Mouse (Mus musculus) ovary, postnatal 36 days (tissue): ENCODE measurements around the gene Slc5a4a.

Experiments
- DNase-seq: peaks from one replicate; pipeline ENCODE4 v3.0.0; 2022; ENCODE audit warnings: low spot score, mixed read lengths

Gene Slc5a4a

GRCm38 (mm10) chr10:76147278-76147677 lies at the start of gene Slc5a4a:
Gene Slc5a4a (plus strand): TSS chr10:76147451.
- DNase-seq: no peak

DNA sequence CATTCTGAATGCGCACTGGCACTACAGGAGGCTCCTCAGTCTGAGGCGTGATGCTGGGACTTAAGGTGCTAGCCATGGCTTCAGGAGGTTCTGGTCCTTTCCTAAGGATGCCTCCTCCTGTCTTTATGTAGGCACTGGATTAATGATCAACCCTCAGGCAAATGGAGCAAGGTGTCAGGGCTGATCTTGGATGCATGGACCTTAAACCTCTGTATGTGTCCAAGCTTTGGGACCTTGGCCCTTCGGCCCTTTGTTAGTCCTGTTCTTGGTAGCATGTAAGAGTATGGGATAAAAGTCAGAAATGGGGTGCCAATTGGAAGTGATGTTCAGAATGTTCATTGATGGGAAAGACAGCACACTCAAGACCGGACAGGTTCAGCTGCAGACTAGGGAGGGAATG lies 36.4 kb upstream of the Slc5a4a start, which contains the start of gene Slc5a4b:
Slc5a4b (minus strand) TSS at position 101 of the 400 bp plus-strand sequence.
- DNase-seq: no peak

- peak; percentile 75 for DNase-seq
These were observed 29.3 kb upstream of the Slc5a4a start for GRCm38 (mm10) chr10:76117966-76118365.

DNA sequence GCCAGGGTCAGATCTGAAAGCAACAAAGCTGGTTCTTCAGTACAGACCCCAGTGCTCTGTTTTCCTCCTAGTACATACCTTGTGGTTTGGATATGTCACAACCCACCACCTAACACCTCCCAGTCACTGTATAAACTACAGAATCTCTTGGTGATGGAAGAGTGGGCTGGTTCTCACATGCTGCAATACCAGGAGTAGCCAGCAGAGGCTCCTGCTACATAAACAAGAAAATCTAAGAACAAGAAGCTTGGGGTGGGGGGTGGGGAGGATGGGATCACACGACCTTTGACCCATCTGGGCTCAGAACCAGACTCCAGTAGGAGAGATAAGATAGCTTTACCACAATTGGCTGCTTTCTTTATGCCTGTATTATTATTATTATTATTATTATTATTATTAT lies 28.5 kb upstream of the Slc5a4a start:
- DNase-seq: no peak

DNA sequence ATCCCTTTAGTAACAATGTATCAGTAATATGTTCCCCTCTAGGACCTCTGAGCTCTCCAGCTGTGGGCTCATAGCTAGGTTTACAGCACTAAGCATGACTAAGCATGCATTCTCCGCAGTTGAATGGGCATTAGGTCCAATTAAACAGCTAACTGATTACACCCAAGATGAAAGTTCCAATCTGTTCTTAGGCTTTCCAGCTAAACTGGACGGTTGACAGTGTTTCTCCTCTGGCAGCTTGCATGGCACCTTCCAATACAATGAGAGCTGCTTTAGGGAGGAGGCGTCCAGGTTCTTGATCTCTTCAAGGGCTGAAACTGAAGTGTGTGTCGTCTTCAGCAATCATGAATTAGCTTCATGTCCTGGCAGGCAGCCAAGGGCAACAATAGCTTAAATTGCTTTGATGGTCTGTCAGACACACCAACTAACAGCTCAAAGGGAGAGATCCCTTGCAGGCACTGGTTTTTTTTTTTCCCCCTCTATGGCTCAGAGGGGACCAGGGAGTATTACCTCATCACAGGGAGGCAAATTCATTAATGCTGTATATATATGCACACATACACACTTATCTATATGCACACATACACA lies 27.0 kb upstream of the Slc5a4a start:
- DNase-seq: no peak

GRCm38 (mm10) chr10:76121495-76121894 lies 25.8 kb upstream of the Slc5a4a start:
- no peak for DNase-seq

GRCm38 (mm10) chr10:76132506-76132905 lies 14.7 kb upstream of the Slc5a4a start:
- no peak for DNase-seq

GRCm38 (mm10) chr10:76136318-76136717 lies 10.9 kb upstream of the Slc5a4a start:
- DNase-seq: no peak

DNA sequence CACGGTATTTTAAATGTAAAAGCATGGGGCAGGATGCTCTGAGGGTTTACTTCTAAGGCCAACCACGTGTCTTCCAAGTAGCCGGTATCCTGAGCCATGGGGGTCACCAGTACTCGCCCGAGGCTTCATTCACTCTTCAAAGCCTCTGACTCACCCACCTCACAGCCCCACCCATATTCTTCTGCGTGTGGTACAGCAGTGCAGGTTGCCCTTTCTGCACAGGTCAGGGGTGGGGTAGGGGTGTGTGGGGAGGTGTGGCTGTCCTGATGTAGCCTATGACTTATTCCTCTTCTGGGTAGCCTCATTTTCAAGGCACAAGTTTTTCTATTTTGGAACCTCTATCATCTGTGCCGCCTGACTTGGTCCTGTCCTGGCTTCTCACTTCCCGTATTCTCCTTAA lies 405 bp upstream of the Slc5a4a start:
- no peak for DNase-seq

- no peak for DNase-seq
These were observed 8.7 kb downstream of the Slc5a4a start for GRCm38 (mm10) chr10:76155911-76156310.

DNA sequence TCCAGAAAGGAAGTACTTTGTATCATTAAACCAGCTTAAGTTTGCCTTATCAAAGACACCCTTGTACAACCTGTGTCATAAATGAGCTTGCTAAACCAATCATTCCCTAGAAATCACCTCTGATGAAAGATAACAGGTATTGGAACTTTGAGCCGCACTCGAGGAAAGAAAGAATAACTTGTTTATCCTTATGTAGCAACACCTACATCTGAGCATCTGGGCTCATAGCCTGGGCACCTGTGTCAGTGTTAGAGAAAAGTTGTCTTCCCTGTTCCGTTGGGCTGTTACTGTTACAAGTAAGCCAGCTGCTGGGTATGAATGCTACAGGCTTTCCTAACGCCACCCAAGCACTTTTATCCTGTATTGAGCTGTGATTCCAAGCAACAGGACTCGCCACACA lies 10.3 kb downstream of the Slc5a4a start:
- DNase-seq: no peak

DNA sequence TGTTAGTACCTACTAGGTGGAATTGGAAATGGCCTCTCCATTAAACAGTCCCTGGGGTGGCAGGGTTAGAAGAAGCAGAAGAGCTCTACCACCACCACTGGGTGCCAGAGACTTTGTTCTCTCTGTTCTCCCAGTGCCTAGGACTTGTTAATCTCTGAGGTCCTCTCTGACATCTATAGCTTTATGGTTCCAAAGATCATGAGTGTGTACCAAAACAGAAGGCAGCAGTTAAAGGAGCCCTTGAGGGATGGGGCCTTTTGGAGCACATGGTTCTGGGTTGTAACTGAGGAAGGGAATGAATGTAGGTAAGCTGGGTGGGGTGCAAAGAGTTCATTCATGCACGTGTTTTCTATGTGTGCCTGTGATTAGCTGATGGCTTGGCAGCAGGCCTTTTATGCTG lies 10.8 kb downstream of the Slc5a4a start:
- DNase-seq: no peak

GRCm38 (mm10) chr10:76174899-76175298 lies 27.6 kb downstream of the Slc5a4a start:
- DNase-seq: no peak

DNA sequence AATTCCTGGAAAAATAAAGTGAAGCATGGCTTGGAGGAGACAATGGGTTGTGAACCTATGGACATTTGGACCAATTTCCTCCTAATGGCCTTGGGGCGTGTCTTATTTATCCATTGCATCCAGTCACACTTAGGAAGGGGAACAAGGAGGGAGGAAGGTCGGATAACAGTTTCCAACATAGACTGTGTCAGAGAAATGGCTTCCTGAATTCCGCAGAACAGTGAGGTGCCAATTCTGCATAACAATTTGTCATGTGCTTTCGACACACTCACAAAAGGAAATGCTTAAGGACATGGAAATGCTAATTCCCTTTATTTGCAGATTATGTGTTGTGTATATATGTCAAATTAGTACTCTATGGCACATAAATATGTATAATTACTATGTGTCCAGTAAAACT lies 38.0 kb downstream of the Slc5a4a start:
- DNase-seq: no peak

DNA sequence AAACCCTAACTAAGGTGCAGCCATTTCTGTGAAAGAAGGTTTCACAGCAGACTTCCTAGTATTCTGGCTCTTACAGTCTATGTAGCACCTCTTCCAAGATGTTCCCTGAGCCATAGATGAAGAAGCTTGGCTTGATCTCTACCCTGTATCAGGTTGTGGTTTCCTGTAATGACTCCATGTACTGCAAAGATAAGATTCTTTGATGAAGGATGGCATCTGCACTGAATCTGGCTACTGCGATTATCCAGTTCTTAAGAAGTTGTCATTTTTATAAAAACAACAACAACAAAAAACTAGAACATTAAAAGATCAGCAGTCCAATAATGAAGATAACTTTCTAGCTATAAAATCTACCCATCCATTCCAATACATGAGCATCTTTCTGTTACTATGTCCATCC lies 40.8 kb downstream of the Slc5a4a start:
- DNase-seq: no peak

DNA sequence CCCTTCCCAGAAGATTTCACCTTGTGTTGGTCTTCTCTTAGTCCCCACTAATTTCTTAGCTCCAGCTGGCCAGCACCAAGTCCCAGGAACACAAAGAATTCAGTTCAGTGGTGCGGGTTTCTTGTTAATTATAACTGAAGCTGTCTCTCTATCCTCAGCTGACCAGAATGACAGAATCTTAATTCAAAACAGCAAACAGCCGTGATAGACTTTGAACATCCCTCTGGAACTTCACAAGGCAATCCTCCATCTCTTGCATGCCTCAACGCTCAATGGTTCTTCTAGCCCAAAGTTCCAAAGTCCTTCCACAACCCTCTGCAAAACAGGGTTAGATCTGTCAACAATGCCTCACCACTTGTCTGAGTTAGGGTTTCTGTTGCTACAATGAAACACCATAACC lies 54.2 kb downstream of the Slc5a4a start:
- no peak for DNase-seq

- DNase-seq: peak; percentile 68
These were observed 54.7 kb downstream of the Slc5a4a start for GRCm38 (mm10) chr10:76201978-76202377.

DNA sequence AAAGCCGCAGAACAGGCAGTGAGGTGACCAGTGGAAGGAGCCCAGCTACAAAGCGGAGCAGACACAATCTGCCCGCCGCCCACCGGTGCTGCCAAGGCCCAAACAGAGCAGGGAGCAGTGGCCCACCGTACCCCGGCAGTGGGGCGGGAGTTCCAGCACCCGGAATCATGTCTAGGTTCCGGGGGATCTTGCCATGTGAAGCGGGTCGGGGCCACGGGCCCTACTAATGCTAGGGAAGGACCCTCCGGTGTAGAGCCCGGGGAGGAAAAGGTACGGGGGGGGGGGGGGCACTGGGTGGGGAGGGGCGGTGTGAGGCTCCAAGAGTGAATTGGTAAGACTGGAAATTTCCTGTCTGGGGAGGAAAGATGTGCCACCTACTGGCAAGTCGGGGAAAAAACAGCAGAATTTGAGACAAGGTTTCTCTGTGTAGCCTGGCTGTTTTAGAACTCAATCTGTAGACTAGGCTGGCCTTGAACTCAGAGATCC lies 56.6 kb downstream of the Slc5a4a start:
- DNase-seq: peak; percentile 11

GRCm38 (mm10) chr10:76207262-76207796 lies 60.1 kb downstream of the Slc5a4a start:
- DNase-seq: peak; percentile 2

- DNase-seq: peak; percentile 1
These were observed 62.0 kb downstream of the Slc5a4a start for GRCm38 (mm10) chr10:76209241-76209640.

DNA sequence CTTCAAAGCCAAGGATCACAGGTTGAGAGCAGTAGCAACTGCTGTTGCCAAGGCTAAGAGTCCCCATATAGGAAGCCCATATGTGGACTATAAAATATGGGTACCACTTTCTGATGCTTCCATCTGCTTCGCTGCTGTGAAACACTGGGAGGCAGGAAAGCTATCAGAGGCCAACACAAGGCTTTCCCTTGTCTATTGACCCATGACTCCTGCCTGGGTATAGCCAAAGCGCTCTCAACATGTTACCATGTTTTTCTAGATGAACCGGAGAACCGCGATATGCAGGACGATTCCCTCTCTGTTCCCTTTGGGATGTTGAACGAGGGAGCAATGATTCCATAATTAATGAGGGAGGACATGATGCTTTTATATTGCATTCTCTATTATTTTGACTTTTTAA lies 63.6 kb downstream of the Slc5a4a start:
- DNase-seq: no peak

GRCm38 (mm10) chr10:76212121-76212520 lies 64.9 kb downstream of the Slc5a4a start:
- DNase-seq: peak; percentile 1

GRCm38 (mm10) chr10:76214161-76214560 lies 66.9 kb downstream of the Slc5a4a start:
- DNase-seq: peak; percentile 0

- DNase-seq: no peak
These were observed 69.8 kb downstream of the Slc5a4a start for GRCm38 (mm10) chr10:76217056-76217455.
